Mouse (Mus musculus): ENCODE results near the gene Ppif. TPM values are rescaled to one million over a fixed set of nuclear protein-coding genes. Genes with fewer than 3 reads are reported as not detected.
A peak's percentile ranks its signal among the peaks of the same experiment; 100 is the strongest.

Ppif gene
- total RNA-seq, 1 experiment from 2014 or later = 29.4 TPM

GRCm38 (mm10) chr14:25695059-25695458, 1.1 kb downstream of the Ppif start:
- DNase-seq = no peak

DNA sequence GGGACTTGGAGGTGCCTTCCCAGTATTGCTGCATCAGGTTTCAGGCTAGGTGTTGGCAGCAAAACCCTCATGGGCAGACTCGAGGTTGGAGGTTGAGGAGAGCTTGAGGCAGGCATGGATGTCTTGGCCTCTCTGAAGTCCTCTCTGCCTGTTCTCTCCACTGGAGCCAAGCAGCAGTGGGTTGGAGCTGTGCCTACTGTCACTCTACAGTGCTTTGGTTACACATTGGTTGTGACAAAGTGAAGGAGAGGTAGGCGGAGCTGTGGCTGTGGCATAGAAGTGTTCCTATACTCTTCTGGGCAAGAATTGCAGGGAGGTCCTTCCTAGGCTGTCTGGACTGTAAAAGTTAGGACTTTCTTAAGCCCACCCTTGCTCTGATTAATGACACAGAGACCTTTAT, 2.4 kb downstream of the Ppif start:
- no peak for DNase-seq

DNA sequence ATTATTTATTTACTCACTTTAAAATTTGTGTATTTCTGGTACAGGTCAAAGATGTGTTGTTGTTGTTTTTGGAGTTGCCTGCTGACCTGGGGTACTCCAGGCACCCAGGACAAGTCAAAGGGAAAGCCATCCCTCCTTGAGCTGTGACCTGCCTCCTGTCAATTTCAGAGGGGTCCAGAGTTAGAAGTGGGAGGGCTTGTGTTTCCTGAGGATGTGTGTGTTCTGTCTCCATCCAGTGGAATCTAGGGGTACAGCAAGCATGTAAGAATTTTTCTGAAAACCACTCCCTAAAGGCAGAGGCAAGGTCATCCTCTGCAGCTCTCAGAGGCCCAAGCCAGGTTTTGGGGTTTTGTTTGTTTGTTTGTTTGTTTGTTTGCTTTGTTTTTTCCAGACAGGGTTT, 8.0 kb downstream of the Ppif start:
- DNase-seq = no peak

DNA sequence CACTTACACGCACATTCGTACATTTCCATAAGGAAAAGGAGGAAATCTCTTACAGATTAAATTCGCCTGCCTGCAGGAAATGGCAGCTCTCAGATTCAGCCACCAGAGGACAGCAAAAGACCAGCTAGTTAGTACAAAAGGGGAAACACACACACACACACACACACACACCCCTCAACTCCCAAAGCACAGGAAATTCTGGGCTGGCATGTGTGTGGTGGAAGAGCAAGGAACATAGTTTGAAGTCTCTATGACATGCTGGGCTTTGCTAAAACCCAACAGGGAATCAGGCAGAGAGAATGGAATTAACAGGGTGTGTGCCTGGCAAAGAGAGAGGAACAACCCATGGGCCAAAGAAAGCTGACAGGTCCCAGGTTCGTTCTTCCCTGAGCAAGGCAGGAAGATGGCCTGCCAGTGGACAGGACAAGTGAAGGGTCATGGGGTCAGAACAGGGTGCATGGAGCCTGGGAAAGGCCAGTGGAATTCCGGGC, 13.8 kb downstream of the Ppif start:
- DNase-seq = peak; percentile 49

DNA sequence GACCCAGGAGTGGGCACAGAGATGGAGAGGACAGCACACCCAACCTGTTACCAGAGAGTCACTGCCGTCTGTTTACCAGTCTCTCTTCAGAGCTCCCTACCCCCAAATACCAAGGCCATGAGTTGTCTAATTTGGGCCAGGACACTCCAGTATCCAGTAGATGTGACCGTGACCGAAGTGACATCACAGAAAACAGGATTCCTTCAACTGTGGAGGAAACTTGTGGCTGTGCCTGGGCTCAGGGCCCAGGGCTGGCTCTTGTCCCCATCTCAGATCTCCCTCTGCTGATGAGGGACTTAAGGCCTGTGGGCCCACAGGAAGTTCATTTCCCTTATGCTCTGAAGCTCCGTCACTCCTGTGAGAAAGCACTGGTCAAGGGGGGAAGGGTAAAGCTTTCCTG, 14.5 kb downstream of the Ppif start:
- DNase-seq = peak; percentile 50

DNA sequence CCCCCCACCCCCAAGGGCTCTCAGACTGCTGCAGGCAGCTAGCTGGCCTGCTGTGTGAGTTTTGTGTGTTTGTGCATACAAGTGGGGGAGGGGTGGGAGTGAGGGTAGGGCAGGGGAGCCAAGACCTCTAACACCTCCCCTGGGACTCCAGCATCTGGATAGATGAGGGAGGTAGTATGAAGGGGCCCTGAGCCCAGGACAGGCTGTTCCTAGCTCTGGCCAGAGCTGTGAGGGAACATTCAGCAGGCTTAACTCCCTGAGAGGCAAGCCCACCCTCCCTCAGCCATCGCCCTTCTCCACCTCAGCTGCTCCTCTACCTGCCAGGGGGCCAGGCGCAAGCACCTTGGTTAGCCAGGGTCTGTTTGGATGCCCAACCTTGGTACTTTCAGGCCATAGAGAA, 15.0 kb downstream of the Ppif start:
- DNase-seq = no peak

- DNase-seq = no peak
Observed at GRCm38 (mm10) chr14:25710073-25710472, 16.1 kb downstream of the Ppif start.

GRCm38 (mm10) chr14:25710681-25711080, 16.7 kb downstream of the Ppif start:
- no peak for DNase-seq

GRCm38 (mm10) chr14:25711177-25711576, 17.2 kb downstream of the Ppif start:
- DNase-seq = no peak

DNA sequence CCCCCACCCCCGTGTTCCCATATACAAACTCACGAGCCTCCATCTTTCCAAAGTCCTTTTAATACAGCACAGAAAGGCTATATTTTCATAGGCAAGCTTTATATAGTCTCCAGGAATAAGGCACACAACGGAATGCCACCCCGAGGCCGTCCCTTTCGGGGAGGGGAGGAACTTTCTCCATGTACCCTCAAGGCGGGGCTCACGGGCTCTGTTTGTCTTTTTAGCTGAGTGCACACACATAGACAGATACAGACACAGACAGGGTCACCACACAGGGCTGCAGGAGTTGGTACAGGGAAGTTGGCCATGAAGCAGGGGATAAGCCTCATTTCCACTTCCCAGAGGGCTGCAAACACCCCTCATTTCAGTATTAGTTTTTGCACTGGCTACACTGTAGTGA, 17.6 kb downstream of the Ppif start:
- no peak for DNase-seq

GRCm38 (mm10) chr14:25713443-25713842, 19.5 kb downstream of the Ppif start:
- DNase-seq = peak; percentile 26

DNA sequence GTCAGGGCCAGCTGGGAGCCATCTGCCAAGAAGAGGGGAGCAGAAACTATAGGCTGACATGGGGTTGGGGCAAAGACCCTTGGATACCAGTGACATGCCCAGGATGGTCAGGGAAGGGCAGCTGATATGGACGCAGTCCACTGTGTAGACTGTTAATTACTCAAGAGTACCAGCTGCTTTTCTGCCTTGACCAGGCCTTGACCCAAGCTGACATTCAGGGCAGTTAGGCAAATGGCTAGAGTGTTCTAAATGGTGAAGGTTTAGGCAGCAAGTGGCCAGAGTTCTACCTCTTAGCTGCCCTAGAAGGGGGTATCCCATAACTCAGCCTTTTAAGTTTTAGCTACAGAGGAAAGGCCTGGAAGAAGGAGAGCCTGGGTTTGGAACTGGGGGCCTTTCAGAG, 22.6 kb downstream of the Ppif start:
- DNase-seq = no peak

DNA sequence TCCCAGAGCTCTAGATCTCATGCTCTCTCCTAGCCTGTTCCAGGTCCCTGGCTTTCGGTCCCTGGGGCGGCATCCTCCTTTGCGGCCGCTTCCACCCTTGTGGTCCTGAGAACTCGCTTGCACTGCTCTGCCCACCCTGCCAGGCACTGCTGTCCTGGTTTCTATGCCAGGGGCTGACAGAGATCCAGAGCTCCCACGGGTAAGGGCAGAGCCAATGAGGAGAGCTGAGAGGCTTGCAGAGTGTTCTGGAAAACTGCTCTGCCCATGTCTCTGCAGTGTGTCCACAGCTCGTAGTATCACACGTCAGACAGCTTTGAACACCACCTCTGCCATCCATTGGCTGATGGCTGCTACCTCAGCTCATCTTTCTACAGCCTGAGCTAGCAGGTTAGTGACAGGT, 23.8 kb downstream of the Ppif start:
- no peak for DNase-seq

GRCm38 (mm10) chr14:25718471-25718870, 24.5 kb downstream of the Ppif start:
- DNase-seq = no peak

DNA sequence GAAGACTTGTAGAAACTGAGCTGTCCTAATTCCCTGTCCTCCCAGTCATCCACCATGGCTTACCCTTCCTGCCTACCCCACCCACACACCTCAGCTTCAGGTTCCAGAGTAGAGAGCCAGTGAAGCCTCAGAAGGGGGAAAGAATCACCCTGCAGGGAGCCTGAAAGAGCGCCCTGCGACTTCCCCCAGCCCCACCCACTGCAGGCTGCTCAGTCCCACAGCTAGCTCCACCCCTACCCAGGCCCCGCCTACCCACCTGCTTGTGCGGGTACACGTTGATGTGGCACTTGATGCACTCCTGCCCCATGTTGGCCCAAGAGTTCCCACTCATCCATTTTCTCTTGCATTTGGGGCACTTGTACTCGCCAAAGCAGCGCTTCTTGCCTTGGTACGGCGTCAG, 25.4 kb downstream of the Ppif start:
- no peak for DNase-seq

DNA sequence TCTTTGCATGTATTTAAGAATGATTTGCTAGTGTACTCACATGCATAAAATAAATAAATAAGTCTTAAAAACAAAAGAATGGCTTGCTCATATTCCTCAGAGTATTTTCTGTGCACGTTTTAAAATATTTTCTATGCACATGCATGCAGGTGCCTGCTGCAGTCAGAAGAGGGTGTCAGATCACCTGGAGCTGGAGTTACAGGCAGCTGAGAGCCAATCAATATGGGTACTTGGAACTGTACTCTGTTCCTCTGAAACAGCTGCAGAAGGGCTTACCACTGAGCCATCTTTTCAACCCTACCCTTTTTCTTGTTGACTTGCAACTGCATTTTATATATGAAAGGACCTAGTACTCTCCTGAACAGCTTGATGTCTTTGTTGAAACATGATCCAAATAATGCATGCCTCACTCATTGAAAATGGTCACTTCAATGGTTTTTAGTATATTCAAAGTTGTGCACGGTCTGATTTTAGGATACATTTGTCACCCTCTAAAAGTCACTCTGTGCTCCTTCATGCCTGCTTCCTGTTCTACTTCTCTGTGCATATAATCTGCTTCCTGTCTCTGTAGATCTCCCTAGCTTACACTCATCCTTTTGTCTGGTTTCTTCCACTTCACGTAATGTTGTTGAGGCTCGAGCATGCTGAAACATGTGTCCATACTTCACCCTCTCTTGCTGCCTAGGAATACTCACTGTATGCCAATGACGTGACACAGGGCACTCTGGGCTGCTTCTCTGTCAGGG, 27.2 kb downstream of the Ppif start:
- no peak for DNase-seq

GRCm38 (mm10) chr14:25725032-25725497, 31.1 kb downstream of the Ppif start:
- DNase-seq = no peak

DNA sequence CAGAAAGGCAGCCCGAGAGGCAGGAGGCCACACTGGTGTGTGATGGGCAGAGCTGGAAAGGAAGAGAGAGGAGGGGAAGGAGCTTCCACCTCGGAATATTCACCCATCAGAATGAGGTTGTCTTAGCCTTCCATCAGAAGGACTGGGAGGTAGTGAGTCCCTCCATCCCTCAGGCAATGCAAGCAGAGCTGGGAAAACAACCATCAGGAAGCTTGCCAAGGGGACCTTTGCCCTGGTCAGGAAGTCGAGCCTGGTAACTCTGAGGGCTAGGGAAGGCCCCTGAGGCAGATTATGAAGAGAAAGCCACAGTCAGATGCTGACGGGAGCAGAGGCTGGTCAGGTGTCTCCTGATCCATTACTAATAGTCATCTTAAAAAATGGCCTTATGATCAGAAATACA, 31.7 kb downstream of the Ppif start:
- no peak for DNase-seq

DNA sequence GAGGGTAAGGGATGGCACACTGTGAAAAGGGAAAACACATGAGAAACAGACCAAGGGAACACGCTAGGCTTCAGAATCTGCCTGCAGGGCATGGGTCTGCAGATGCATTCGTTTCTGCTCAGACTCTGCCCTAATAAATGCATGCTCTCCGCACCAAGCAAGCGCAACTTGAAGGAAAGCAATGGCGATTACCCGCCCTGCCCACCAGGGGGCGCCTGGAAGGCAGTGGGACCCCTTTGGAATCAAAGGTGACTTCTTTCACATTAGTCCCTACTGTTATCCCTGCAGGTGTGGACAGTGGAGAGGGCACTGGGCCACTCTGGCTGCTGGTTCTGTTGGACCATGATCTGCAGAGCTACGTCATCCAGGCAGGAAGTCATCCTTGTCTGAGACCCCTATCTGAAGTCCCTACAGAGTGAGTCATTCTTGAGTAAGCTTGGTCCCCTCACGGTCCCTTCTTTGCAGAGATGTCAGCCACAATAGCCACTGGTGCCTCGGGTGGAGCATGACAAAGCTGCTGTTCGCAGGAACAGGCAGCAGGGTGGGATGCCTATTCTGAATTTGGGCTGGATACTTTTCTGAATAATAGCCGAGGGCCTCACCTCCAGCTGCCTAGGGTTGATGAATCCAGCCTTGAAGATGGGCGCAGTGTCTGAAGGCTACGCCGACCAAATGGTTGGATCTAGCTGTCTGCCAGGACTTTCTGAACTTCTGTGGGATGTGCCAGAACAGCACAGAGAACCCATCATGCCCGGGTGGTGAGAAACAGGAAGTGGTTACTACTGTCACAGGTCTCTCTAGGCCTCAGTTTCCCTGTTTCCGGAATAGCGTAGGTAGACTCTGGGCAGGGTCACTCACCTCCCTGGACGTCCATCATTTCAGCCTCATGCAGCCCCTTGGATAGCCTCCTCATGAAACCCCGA, 32.5 kb downstream of the Ppif start:
- DNase-seq = peak; percentile 66

- no peak for DNase-seq
Observed at GRCm38 (mm10) chr14:25727149-25727510, 33.2 kb downstream of the Ppif start.

- no peak for DNase-seq
Observed at GRCm38 (mm10) chr14:25734736-25735716, 41.1 kb downstream of the Ppif start.

GRCm38 (mm10) chr14:25736140-25736539, 42.2 kb downstream of the Ppif start:
- DNase-seq = no peak
